Mouse (Mus musculus): Measurements from ENCODE around the gene Gpatch8. TPM values are rescaled to one million over a fixed set of nuclear protein-coding genes. Genes with fewer than 3 reads are reported as not detected.

Gene Gpatch8
- total RNA-seq, 2 experiments from 2014 or later, result 24.7 to 25.7 TPM

DNA sequence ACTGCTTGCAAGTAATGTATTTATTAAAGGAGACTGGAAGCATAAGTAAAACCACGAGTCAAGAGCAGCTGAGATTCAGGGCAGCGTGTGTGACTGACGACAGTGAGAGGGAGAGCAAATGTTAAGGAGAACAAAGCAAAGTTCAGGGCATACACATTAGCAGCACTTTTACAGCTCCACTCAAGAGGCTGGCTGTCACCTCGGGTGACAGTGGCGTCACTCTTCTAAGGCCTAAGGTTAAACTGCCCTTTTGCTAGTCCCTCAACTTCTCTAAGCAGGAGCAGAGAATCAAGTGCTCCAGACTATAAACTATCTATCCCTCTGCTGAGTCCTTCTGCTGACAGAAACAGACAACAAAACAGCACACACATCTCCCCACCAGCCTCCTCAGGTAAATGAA lies 24.8 kb downstream of the Gpatch8 start:
- intact Hi-C loops (cut with DNase I), result no loop called here

DNA sequence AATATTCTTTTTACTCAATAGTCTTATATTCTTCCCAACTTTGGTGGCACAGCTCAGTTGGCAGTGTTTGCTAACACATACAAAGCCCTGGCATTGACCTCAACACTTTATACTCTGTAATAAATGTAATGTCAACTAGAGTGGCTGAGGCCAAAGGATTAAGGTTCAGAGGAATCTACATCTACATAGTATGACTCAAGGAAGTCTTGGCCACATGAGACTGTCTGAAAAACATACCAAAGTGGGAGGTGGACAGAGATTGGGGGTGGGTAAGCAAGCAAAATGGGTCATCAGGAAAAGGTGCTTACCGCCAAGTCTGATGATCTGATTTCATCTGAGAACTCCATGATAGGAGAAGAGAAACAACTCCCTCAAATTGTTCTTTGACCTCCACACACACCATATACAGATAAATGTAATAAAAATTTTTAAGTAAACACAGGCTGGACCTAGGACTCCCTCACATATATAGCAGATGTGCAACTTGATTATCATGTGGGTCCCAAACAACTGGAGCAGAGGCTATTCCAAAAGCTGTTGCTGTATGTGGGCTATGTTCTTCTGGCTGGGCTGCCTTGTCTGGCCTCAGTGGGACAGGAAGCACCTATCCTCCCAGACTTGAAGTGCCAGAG lies 41.3 kb downstream of the Gpatch8 start:
- intact Hi-C loops (cut with DNase I), result no loop called here
- no peak for DNase-seq

More for the DNA sequence above, 24.8 kb downstream of the Gpatch8 start:
- DNase-seq, result no peak

DNA sequence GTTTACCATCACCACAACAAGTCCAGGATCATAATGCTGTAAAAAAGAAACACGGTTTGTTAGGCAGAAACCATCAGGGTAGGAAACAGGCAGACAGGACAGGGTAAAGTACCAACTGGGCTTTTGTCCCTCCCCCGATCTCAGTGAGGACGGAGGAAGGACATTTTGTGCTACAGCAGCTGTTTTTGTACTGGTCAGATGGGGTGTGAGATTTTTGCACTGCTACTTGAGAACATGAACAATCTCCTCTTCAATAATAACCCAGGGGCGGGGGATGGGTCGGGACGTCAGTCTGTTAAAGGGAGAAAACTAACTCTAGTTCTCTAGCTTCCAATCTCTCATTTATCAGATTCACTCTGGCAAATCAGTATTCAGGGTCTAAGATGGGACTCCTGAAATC lies 46.0 kb downstream of the Gpatch8 start:
- intact Hi-C loops (cut with DNase I), result no loop called here
- peak in 1 of 2 experiments; percentile 26 for DNase-seq

DNA sequence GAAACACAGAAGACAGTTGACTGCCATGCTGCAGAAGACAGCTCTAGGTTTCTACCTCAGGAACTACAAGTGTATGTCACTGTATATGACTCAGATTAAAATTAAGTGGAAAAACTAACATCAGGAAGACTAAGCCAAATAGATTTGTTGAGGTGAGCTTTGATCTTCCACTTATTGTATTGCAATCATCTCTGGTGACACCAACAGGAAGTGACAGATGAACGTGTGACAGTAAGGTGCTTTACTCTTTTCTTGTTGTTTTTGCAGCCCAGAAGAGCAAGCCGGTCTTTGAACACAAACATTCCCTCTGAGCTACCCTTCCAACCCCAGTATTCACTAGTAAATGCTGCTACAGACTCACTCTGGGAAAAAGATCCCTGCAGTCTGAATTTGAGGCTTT lies 59.5 kb downstream of the Gpatch8 start:
- intact Hi-C loops (cut with DNase I), result no loop called here

DNA sequence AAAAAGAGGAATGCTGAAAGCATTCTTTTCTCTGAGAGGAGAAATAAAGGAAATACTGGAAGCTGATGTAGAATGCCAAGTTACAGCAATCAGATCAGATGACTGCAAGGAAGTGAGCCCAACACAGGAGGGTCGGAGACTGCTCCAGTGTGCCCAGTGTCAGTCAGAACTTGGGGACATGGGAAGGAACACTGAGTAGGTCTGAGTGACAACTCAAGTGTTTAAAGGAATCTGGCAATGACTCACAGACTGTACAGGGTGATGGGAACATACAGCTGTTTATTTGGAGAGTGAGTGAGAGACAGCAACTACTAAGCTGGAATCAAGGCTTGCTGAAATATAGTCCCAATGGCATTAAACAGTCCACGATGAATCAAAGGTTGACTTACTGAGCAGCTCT lies 60.0 kb downstream of the Gpatch8 start:
- DNase-seq, result no peak
- intact Hi-C loops (cut with DNase I), result no loop called here

More for the DNA sequence above, 59.5 kb downstream of the Gpatch8 start:
- no peak for DNase-seq

DNA sequence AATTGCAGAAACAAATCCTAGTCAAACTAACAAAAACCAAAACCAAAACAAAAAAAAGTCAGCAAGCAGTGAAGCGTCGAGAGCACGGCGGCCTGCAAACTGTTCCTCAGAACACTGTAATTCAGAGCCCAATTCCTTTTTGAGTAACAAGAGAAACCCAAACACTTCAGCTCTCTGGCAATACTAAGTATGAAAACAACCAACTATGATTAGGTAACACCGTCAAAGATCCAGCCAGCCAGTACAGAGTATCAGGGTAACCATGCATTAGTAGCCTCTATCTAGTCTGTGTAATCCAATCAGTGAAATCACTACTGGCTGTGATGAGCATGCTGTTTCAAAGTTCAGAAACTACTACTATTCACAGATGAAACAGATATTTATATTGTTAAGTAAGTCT lies 60.5 kb downstream of the Gpatch8 start:
- intact Hi-C loops (cut with DNase I), result no loop called here
- DNase-seq, result no peak

DNA sequence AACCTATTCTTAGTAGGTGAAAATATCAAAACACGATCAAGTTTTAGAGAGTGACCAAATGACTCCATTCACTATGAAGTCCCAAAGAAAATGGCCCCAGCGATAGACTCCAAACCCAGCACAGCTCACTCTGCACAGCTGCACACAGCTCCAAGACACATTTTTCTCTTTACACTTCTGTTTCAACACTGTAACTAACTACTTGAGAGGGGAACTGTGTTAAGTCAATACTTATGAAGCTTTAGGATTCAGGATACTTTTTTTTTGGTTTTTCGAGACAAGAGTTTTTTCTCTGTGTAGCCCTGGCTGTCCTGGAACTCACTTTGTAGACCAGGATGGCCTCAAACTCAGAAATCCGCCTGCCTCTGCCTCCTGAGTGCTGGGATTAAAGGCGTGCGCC lies 61.1 kb downstream of the Gpatch8 start:
- intact Hi-C loops (cut with DNase I), result no loop called here
- no peak for DNase-seq

DNA sequence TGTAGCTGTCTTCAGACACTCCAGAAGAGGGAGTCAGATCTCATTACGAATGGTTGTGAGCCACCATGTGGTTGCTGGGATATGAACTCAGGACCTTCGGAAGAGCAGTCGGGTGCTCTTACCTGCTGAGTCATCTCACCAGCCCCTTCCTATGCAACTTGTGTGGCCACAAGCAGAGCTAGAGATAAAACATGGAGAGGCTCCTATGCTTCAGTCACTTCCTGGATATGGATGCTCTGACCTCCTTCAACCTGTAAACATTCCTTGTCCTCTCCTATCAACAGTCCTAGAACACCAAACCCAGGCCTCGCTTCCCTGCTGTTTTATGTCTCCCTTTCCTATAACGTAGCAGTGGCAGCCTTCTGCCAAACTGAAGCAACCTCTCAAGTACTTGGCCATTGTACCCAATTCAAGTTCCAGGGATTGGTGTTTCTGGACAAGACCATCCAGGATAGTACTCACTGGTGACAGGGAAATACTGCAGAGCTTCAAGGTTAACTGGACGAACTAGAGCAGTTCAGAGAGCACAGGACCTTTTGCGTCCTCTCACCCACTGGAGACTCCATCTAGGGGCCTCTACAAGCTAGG lies 62.0 kb downstream of the Gpatch8 start:
- DNase-seq, result no peak
- intact Hi-C loops (cut with DNase I), result no loop called here

DNA sequence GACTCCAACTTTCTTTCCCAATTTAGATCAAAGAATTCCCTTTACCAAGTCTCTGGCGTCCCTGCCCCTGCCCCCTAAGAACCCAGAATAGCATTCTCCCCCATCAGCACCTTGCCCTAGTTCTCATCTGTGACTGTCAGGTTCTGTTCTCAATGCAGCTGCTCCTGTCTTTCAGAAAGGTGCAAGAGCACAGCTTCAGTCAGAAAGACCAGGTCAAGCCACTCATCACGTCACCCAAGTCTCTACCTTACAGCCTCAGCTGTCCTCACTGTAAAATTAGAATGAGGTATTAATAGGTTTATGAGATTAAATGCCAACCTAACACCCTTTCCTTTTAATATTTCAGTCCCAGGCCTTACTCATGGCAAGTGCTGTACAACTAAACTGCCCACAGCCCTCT lies 63.0 kb downstream of the Gpatch8 start:
- intact Hi-C loops (cut with DNase I), result no loop called here
- no peak for DNase-seq

DNA sequence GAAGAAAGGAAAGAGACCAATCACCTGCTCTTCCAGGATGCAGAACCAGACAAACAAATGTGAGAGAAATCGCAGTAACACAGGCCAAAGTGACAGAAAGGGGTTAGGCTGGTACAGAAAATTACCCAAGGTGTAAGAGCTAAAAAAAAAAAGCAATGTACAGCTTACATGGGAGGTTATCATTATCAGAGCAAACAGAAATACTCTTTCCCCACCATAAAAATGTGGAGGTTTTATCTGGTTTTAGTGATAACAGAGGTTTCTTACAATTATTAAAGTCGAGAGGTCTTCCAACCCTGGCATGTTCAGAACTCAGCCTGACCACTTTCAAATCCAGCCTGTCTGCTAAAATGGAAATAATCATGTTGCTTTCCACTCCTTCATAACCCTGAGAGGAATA lies 68.3 kb downstream of the Gpatch8 start:
- intact Hi-C loops (cut with DNase I), result loop anchor here (2.0 to 5.0 kb wide), 2 partner anchors 69 to 85 kb away; partner anchors contain the start of gene Gpatch8

DNA sequence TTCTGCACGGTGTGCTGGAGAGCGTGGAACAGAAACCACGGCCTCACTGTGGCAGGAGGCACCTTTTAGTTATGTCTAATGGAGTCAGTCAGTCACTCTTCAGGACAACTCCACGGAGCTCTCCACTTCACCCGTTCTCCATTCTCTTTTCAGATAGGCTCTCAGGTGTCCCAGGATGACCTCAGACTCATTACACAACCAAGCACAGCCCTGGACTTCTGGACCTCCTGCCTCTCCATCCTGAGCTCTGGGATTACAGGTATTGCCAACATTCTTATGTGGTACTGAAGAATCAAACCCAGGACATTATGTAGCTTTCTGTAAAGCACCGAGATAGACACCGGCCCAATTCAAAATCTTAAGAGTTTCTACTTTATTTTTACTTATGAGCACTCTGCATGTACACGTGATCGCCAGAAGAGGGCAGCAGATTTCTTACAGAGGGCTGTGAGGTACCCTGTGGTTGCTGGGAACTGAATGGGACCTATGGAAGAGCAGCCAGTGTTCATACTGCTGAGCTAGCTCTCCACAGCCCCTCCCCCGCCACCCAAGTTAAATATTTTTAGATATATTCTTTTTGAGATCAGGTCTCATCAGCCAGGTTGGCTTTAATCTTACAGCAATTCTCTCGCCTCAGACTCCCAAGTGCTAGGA lies 69.3 kb downstream of the Gpatch8 start:
- peak; percentile 41 to 69 for DNase-seq
- intact Hi-C loops (cut with DNase I), result loop anchor here (2.0 to 5.0 kb wide), 2 partner anchors 70 to 86 kb away; partner anchors contain the start of gene Gpatch8

More for the DNA sequence above, 68.3 kb downstream of the Gpatch8 start:
- no peak for DNase-seq

DNA sequence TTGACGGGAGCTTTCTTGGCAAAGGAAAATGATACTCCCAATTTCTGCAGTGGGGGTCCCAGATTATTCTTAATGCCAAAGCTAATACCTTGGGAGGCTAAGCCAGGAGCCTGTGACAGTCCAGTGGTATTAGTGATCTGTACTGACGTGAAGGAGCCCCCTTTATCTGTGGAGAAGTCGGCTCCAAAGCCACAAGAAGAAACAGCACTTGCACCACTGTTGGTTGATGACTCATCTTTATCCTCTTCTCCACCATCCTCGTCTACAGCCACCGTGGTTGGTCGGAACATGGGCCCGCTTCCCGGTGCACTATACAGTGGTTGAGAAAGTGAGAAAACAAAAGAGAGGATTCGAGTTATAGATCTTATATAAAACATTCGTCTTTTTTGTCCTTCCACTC lies 74.4 kb downstream of the Gpatch8 start:
- intact Hi-C loops (cut with DNase I), result loop anchor here (5.0 kb wide), 1 partner anchor 171 kb away; no protein-coding TSS in a partner anchor
- no peak for DNase-seq

DNA sequence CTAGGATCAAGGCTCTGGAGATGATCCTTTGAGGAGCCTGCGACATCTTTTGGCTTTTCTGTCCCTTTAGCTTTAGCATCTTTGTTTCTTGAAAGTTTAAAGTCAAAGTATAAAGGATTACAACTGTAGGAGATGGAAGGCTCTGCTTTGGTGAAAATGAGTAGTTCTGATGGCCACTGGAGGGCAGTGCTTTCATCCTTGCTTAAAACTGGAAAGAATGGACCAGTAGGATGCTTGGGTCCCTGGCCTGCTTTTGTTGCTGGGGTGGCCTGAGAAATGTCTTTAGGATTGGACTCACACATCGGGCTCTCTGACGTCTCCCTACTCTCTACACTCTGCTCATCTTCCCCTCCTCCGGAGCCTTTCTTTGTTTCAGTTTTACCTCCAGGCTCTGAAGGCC lies 75.3 kb downstream of the Gpatch8 start:
- intact Hi-C loops (cut with DNase I), result loop anchor here (5.0 kb wide), 1 partner anchor 171 kb away; no protein-coding TSS in a partner anchor
- DNase-seq, result no peak

DNA sequence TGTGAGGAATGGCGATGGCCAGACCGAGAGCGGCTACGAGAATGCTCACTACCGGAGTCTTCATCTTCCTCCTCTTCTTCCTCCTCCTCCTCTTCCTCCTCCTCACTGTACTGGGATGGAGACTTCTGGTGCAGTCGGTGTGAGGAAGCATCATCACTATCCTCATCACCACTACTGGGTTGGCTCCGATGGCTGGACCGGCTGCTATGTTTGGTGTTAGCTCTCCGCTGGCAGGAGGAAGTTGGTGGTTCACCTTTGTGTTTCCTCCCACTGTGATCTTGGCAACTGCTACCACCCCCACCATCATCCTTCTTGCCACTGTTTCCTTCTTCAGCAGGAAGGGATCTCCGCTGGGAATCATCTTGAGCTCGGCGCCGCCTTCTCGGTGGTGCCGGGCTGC lies 76.1 kb downstream of the Gpatch8 start:
- DNase-seq, result no peak
- intact Hi-C loops (cut with DNase I), result loop anchor here (5.0 kb wide), 1 partner anchor 172 kb away; no protein-coding TSS in a partner anchor

DNA sequence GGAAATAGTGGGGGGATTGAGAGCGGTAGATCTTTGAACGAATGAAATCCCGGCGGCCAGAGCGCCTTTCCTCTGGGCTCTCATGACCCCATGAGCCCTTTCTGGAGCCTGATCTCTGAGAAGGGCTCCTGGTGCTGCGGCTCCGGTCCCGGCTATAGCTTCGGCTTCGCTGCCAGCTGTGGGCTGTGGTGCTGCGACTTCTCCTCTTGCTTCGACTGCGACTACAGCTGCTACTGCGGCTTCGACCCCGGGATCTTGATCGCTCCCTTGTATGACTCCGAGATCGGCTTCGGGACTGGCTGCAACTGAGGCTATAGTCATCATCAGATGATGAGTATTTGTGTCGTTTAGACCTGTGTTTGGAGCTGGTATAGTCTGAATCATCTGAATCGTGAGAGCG lies 76.6 kb downstream of the Gpatch8 start:
- DNase-seq, result no peak
- intact Hi-C loops (cut with DNase I), result no loop called here

DNA sequence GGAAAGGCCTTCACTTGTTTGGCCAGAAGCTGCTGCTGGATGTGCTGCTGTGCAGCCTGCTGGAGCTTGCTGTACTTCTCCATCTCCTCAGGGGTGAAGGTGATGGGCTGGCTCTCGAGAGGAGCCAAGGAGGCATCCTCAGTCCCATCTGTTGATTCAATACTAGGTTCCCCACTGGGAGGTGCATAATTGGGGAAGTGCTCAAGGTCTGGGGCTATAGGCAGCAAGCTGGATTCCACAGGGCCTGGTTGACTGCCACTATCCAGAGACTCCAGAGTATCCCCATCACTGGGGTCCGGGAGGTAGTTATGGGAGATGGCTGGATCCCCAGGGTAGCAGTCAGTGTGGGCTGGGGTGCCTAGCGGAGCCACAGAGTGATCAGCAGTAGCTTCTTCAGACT lies 77.5 kb downstream of the Gpatch8 start:
- intact Hi-C loops (cut with DNase I), result no loop called here
- no peak for DNase-seq

DNA sequence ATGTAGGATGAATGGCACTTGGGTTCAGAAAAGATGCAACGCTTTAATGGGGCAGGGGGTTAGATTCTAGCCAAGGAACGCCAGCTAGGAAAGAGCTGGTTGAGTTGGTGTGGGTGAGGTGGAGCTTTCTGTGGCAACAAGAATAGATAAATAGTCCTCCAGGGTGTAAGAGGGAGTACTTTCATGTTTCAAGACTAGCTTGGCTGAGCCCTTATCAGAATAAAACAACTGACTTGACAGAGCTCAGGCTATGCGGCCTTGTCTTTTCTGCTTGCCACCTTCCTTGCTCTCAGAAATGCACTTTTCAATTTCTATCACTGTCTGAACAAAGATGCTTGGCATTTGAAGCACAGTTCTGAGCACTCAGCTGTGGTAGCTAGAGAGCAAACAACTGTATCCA lies 81.2 kb downstream of the Gpatch8 start:
- intact Hi-C loops (cut with DNase I), result no loop called here
- no peak for DNase-seq

DNA sequence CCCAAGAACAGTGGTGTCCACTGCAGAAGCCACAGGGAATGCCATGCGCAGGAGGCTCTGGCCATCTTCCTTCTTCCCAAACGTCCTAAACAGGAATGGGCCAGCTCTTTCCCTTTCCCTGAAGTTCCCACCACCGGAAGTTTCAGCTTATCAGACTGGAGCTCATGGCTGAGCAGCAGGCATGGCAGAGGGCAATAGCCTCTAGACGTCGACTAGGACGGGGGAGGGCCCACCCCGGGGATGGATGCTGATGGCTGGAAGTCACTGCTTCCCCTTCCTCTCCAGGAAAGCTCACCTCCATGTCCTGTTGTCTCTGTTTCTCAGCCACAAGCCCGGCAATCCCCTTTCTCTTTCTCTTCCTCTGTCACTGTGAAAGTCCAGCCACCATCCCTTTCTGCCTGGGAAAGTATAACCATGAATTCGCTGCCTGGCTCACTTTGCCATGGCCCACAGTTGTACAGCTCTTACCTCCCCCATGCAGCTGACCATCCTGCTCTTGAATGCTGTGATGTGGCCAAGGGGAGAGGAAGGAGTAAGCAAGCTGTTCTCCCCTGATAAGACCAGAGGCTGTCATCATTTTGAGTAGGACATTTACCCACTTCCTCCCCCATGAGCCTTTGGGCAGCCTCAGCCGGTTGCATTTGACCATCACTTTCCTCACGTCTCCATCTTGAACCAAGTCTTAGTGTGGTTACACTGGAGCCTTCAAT lies 86.4 kb downstream of the Gpatch8 start, which contains the start of gene Itga2b:
Gene Itga2b, minus strand, starts transcription at position 475 of the 710 bp plus-strand sequence.
- intact Hi-C loops (cut with DNase I), result no loop called here
- no peak for DNase-seq

DNA sequence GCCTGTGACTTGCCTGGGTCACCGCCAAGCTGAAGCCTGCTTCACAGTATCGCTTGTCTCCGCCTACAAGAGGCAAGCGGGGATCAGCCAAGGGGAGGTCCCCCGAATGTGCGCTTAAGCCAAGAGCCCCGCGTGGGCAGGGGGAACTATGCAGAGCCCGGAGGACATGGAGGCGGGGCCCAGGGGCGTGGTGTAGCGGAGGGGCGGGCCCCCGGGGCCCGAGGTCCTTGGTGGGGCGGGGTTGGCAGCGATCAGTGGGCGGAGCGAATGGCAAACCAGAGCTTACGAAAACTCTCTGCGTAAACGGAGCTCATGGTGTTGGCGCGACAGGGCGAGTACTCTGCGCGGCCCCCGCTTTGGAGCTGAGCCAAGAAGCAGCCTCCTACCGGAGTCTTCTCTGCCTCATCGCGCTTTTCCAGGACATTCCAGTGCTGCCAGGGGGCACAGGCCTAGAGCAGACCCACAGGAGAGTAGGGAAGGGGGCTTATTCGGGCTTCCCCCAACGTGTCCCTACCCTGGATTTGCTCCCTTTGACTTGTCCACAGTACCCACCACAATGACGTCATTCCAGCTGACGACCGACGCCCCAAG lies 89.1 kb downstream of the Gpatch8 start:
- DNase-seq, result peak; percentile 99 to 100
- intact Hi-C loops (cut with DNase I), result no loop called here

DNA sequence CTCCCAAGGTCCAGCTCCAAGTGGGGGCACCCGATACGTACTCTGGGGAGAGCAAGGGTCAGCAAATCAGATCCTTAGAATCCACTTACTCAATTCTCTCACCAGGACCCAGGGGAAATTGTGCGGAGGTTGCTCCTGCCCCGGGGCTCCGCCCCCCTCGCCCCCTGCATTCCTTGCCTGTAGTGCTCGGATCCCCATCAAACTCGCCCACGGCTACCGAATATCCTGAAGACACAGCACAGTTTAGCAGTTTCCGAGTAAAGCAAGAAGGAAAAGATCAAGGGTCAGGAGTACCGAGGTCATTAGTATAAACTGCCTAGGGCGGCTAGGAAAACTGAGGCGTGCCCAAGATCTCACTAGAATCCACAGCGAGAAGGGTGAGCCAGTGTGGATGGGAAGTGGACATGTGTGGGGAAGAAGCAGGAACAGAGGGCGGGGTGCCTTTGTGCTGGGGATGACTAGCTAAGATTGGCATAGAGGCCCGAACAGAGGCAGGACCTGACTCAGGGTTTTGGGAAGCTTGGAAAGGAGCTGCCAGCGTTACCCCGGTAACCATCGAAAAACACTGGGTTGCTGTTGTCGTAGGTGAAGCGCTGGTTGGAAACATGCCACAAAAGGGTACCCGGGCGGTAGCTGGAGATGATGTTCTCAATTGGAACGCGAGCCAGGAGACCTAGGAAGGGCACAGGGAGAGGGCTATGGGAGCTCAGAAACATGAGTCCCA lies 90.3 kb downstream of the Gpatch8 start:
- DNase-seq, result peak; percentile 62 to 68
- intact Hi-C loops (cut with DNase I), result no loop called here

Measured in heart, postnatal 14 days (tissue).